Mouse (Mus musculus): ENCODE data around the gene Dpm2. TPM values are rescaled to one million over a fixed set of nuclear protein-coding genes. Genes with fewer than 3 reads are reported as not detected.
A peak's percentile ranks its signal among the peaks of the same experiment; 100 is the strongest.

The Dpm2 gene
- polyA plus RNA-seq, 1 experiment from 2014 or later: 104 TPM

DNA sequence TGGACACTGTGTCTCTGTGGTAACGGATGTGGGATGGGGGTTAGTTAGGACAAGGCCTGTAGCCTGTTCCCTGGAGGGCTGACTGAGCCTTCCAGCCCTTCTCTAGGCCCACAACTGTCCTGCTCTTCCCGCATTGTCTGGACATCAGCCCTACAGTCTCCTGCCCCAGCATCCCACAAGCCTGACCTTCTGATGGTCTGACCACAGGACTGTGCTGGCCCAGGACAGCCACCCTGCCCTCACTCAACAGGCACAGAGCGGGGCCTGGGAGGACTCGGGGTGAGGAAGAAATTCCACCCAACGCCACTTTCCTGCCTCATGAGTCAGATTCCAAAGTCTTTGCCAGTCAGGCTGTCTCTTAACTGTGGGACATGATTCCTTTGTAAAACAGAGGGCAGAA is 27.0 kb downstream of the Dpm2 start:
- no peak for DNase-seq (ENCODE audit: low spot score)
- WGBS: 84% methylated on average over 5 of the region's 5 CpGs
- H3K9me3 ChIP-seq (replicated peaks): no peaks in the 10 kb centered on the region
- H3K36me3 ChIP-seq: peaks cover 42% of the 10 kb centered on the region
- peaks cover 17% of the 10 kb centered on the region for H3K4me1 ChIP-seq
- H3K4me3 ChIP-seq: no peak overlapping the region
- no peaks in the 10 kb centered on the region for H3K27me3 ChIP-seq (ENCODE audit: low read depth, poor library complexity, severe bottlenecking)
- 0 out of 2 replicates have a peak overlapping the region, but pooled peaks have one; percentile 6 for H3K27ac ChIP-seq

DNA sequence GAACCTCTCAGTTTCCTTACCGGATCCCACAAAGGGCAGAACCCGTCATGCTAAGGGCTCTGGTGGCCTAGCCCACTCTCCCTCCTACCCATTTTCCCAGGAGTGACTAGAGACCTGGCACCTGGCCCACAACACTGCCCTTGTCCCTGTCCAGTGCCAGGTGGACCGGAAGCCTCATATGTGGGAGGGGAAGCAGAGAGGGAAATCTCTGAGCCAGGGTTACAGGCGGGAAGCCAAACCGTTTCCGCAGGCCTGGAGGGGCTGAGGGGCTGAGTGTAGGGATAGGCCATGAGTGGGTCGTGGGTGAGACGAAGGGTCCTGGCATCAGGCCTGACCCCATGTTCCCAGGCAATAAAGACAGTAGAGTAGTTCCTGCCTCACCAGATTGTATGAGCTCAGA is 27.8 kb downstream of the Dpm2 start:
- Histone ChIP-seq H3K4me1 (peaks cover 17% of the 10 kb centered on the region), H3K27ac (0 out of 2 replicates have a peak overlapping the region, but pooled peaks have one; percentile 14), H3K27me3 (ENCODE audit: low read depth, poor library complexity, severe bottlenecking) (no peaks in the 10 kb centered on the region), H3K4me3 (no peak overlapping the region), H3K36me3 (peaks cover 42% of the 10 kb centered on the region), H3K9me3 (replicated peaks) (no peaks in the 10 kb centered on the region)
- WGBS: 96% methylated on average over 8 of the region's 8 CpGs
- no peak for DNase-seq (ENCODE audit: low spot score)

DNA sequence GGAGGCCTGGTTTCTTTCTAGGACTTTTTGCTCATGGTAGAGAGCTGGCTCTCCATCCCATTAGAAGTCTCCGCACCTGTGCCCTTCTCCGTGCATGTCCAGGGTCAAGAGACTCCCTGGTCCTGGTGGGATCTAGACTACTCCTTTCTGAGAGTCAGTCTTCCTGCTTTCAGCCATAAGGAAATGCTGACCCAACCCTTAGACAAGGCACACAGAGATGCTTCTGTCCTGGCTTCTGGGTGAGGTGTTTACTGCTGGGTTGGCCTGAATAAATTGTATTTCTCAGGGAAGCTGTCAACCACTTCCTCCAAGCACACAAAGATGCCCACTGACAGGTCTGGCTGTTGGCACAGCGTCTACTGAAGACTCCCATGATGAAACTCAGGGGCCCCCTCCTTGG is 28.8 kb downstream of the Dpm2 start, which contains the start of gene St6galnac6:
Gene St6galnac6, plus strand, starts transcription at position 301 of the 400 bp plus-strand sequence.
- H3K4me3 ChIP-seq: no peak within 1 kb of the TSS
- no peak for DNase-seq (ENCODE audit: low spot score)
- H3K27me3 ChIP-seq (ENCODE audit: low read depth, poor library complexity, severe bottlenecking): no peaks in the 10 kb centered on the region
- H3K4me1 ChIP-seq: peaks cover 17% of the 10 kb centered on the region
- H3K36me3 ChIP-seq: peaks cover 35% of the 10 kb centered on the region
- WGBS: 95% methylated on average over 3 of the region's 3 CpGs
- peak within 1 kb of the TSS; percentile 14; the same call in 1 of the 2 replicates for H3K27ac ChIP-seq
- no peaks in the 10 kb centered on the region for H3K9me3 ChIP-seq (replicated peaks)

DNA sequence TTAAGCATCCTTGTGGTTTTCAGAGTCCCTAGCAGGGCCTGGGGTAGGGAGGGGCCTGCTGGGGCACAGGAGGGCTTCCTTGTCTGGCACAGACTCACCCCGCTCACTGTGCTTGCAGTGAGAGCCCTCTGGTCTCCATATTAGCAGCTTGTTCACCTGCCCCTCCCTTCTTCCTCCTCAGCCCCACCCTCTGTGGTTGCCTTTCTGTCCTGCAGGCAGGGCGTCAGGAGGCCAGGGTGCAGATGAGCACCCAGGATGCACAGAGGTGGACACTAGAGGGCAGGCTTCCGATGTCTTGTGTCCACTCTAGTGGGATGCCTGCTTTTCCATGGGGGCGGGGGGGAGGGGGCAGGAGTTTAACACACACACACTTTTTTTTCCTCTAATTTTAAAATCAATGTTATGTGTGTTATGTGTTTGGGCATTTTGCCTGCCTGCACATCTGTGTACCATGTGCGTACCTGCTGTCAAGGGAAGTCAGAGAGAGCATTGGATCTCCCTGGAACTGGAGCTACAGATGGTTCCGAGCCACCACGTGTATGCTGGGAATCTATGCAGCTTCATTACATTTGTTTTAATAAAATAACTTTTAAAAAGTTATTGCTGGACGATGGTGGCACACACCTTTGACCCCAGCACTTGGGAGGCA is 30.9 kb downstream of the Dpm2 start:
- peaks cover 17% of the 10 kb centered on the region for H3K36me3 ChIP-seq
- 46% methylated on average over 8 of the region's 8 CpGs for WGBS
- peak; percentile 52 for DNase-seq (ENCODE audit: low spot score)
- no peaks in the 10 kb centered on the region for H3K9me3 ChIP-seq (replicated peaks)
- H3K4me3 ChIP-seq: no peak overlapping the region
- H3K27ac ChIP-seq: peak overlapping the region; percentile 87
- peaks cover 19% of the 10 kb centered on the region for H3K4me1 ChIP-seq
- no peaks in the 10 kb centered on the region for H3K27me3 ChIP-seq (ENCODE audit: low read depth, poor library complexity, severe bottlenecking)

DNA sequence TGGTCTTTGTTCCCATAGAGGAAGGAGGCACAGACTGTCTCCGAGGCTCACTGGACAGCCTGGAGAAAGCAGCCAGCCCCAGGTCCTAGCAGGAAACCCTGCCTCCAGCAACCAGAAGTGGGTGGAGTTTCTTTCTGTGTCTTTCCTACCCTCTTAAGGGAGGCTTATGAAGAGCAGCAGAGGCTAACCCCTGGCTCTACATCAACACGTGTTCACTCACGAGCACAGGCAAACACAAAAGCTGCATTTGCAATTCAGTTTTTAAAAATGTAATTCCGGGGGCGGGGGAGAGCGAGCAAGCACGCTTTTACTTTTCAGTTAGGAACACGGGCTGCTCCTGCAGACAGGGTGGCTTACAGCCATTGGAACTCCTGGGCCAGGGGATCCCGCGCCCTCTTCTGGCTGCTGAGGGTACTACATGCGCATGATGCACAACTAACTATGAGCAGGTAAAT is 32.0 kb downstream of the Dpm2 start:
- WGBS: under 1% methylated on average over 11 of the region's 11 CpGs
- Histone ChIP-seq H3K27ac (peak overlapping the region; percentile 87), H3K4me1 (peaks cover 30% of the 10 kb centered on the region), H3K4me3 (peak overlapping the region; percentile 53), H3K27me3 (ENCODE audit: low read depth, poor library complexity, severe bottlenecking) (no peaks in the 10 kb centered on the region), H3K9me3 (replicated peaks) (no peaks in the 10 kb centered on the region), H3K36me3 (peaks cover 6% of the 10 kb centered on the region; the same call in 1 of the 2 replicates)
- DNase-seq (ENCODE audit: low spot score): peak; percentile 97

DNA sequence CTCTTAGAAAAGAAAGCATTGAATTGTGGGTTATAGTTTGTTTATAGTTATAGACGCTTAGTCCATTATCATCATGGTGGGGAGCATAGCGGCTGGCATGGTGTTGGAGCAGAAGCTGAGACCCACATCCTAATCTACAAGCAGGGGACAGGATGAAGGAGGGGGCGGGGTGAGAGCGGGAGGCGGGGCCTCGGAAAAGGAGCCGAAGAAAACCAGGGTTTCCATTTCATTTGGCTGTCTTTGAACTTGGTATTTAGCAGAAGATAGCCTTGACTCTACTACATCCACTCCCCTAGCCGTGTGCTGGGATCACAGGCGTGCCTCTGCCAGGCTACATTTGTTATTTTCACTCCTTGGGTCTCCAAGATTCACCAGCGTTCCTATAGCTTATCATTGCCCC is 34.0 kb downstream of the Dpm2 start:
- Histone ChIP-seq H3K9me3 (replicated peaks) (no peaks in the 10 kb centered on the region), H3K4me3 (no peak overlapping the region), H3K27me3 (ENCODE audit: low read depth, poor library complexity, severe bottlenecking) (no peaks in the 10 kb centered on the region), H3K4me1 (peaks cover 48% of the 10 kb centered on the region), H3K27ac (no peak overlapping the region), H3K36me3 (no peaks in the 10 kb centered on the region)
- no peak for DNase-seq (ENCODE audit: low spot score)
- WGBS: 51% methylated on average over 10 of the region's 10 CpGs

DNA sequence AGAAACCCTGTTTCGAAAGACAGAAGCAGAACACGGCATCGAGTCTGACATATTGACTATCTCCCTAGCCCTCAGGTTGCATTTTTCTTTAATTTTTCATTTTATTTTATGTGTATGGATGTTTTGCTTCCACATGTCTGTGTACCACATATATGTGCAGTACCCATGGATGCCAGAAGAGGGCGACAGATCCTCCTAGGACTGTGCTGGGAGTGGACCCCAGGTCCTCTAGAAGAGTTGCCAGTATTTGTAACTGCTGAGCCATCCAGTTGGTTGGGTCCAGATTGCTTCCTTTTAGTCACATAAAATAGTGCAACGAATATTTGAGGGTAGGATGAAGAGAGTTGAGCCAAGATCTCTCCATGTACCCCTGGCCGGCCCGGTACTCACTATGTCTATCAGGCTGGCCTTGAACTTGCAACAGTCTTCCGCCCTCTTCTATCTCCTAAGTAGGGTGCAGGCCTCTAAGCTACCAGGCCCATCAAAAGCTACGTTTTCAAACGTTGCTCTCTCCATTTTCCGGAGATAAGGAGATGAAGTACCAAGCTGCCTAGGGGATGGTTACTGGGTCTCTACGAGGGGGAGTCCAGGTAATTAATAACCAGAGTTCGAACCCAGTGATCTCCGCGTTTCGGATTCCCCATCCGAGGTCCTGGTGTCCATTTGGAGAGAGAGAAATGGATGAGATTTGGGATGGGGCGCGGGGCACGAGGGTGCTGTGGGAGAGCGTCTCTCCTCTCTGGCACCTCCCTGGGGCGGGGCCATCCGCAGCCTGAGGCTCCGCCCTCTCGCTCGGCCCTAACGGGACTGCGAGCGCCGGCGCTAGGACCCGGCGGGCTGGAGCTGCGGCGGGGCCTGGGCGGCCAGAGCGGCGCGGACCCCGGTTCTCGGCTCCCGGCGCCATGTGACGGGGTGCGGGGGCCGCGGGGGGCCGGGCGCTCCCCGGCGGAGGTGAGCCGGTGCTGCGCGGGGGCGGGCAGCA is 35.8 kb downstream of the Dpm2 start:
- 16% methylated on average over 40 of the region's 55 CpGs for WGBS
- Histone ChIP-seq H3K36me3 (no peaks in the 10 kb centered on the region), H3K9me3 (replicated peaks) (no peaks in the 10 kb centered on the region), H3K27me3 (ENCODE audit: low read depth, poor library complexity, severe bottlenecking) (no peaks in the 10 kb centered on the region), H3K4me1 (peaks cover 57% of the 10 kb centered on the region), H3K27ac (peak overlapping the region; percentile 95), H3K4me3 (peak overlapping the region; percentile 85)
- DNase-seq (ENCODE audit: low spot score): peak; percentile 89

DNA sequence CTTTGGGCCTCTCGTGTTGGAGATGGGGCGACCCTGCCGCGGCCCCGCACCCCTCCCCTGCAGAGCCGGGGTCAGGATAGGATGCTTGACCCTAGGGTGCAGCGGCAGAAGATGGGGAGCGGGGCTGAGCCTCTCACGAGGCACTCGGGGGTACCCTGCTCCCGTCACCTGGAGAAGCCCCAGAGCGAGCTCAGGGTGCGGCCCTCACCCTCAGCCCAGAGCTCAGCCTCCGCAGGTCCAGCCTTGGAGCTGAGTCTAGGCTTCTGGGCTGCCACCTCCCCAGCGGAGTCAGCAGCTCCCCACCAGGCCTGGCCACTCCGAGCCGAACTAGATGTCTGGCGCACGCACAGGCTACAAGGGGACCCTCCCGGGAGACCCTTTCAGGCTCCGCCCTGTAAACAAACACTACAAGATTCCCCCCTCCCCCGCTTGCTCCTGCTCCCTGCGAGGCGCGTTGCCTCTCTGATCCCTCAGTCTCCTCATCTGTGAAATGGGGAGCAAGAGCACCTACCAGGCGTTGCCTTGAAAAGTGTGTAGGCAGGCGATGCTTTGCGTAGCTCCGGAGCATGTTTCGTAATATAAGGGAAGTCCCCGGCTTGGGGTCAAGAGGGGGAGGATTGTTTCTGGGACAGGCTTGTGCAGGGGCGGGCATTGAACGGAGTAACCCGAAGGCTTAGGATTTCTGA is 36.7 kb downstream of the Dpm2 start:
- Histone ChIP-seq H3K36me3 (peaks cover 5% of the 10 kb centered on the region), H3K27ac (peak overlapping the region; percentile 95), H3K27me3 (ENCODE audit: low read depth, poor library complexity, severe bottlenecking) (no peaks in the 10 kb centered on the region), H3K9me3 (replicated peaks) (no peaks in the 10 kb centered on the region), H3K4me1 (peaks cover 50% of the 10 kb centered on the region), H3K4me3 (peak overlapping the region; percentile 85)
- 6% methylated on average over 34 of the region's 34 CpGs for WGBS
- peak; percentile 77 for DNase-seq (ENCODE audit: low spot score)

DNA sequence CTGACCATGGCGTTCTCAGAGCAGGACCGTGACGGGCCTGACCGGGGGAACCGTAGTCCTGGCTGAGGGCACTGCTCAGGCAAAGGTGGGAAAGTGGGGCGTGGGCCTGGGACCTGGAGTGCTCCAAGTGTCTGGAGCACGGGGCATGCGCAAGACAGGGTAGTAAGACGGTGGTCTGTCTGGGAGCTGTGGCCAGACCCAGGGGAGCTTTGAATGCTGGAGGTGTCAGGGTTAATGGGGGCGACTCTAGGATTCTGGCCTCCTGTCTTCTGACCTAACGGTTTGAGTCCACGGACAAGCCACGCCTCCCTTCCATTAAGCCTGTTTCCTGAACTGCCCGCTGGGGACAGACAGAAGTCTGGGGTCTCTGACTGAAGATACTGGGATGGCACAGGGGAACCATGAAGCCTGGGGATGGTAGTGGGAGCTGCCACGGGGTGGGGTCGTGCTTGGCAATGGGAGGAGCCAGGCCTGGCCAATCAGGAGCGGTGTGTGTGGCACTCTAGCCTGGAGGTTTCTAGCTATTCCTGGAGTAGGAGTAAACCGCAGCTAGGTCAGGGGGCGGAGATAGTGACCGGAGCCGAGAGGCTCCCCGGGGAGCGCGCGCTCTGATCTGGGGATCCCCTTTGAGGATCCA is 37.6 kb downstream of the Dpm2 start:
- Histone ChIP-seq H3K4me1 (peaks cover 47% of the 10 kb centered on the region), H3K27ac (peak overlapping the region; percentile 67), H3K9me3 (replicated peaks) (no peaks in the 10 kb centered on the region), H3K36me3 (peaks cover 13% of the 10 kb centered on the region), H3K27me3 (ENCODE audit: low read depth, poor library complexity, severe bottlenecking) (no peaks in the 10 kb centered on the region), H3K4me3 (peak overlapping the region; percentile 85)
- WGBS: 4% methylated on average over 25 of the region's 25 CpGs
- peak; percentile 75 for DNase-seq (ENCODE audit: low spot score)

DNA sequence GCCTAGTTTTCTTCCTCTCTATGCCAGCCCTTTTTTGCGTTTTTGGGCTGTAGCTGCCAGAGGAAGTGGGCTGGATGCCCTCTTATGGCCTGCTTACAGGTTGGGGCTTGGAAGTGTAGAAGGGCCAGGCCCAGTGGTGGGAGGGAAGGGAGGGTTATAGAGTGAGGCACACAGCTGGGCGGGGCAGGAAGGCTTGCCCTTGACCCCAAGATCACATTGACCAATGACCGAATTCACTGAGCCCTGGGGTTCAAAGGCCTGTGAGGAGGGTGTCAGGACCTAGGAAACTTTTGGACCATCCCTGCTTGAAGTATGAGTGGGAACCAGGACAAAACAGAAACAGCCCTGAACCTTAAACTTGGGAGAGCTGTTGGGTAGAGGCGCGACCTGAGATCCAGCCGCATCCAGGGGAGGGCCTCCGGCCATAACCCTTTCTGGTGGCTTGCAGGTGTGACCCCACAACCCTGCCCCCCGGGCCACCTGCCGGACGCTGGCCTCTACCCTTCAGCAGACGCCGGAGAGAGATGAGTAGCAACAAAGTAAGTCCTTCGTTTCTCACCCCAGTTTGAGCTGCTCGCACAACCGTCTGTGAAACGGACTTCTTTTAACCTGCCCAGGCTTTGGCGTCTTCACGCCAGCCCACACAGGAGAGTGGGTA is 38.2 kb downstream of the Dpm2 start:
- WGBS: 33% methylated on average over 18 of the region's 18 CpGs
- Histone ChIP-seq H3K36me3 (peaks cover 16% of the 10 kb centered on the region), H3K27ac (peak overlapping the region; percentile 67), H3K4me3 (peak overlapping the region; percentile 85), H3K27me3 (ENCODE audit: low read depth, poor library complexity, severe bottlenecking) (no peaks in the 10 kb centered on the region), H3K4me1 (peaks cover 47% of the 10 kb centered on the region), H3K9me3 (replicated peaks) (no peaks in the 10 kb centered on the region)
- peak; percentile 47 for DNase-seq (ENCODE audit: low spot score)

DNA sequence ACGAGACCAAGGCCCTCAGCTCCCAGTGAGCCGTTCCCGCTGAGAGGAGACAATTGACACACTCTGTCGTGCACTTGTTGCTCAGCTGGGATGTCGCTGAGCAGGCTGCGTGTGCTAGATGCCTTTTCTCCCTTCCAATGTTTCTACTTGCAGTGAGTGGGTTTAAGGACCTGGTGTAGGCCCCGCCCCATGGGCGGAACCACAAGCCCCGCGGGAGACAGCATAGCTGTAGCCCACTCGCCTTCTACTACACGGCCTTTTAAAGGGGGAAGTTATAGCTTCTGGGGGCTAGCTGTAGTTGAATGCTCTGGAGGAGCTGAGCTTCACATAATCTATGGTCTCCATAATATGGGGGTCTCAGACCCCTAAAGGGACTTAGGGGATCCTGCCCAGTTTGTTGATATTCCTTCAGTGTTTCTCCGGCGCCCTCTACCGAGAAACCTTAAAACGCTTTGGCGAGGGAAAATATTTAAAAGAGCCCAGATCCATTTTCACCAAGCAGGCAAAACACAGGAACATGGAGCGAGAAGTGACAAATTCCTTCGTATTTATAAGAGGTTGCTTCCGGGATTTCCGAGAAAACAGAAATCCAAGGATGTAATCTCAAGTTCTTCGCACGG is 40.1 kb downstream of the Dpm2 start:
- 22% methylated on average over 23 of the region's 23 CpGs for WGBS
- peak overlapping the region; percentile 46 for H3K4me3 ChIP-seq
- no peak for DNase-seq (ENCODE audit: low spot score)
- peaks cover 30% of the 10 kb centered on the region for H3K36me3 ChIP-seq
- H3K4me1 ChIP-seq: peaks cover 47% of the 10 kb centered on the region
- H3K27me3 ChIP-seq (ENCODE audit: low read depth, poor library complexity, severe bottlenecking): no peaks in the 10 kb centered on the region
- peak overlapping the region; percentile 57; the same call in 1 of the 2 replicates for H3K27ac ChIP-seq
- no peaks in the 10 kb centered on the region for H3K9me3 ChIP-seq (replicated peaks)

Data from limb, embryonic 10.5 days (tissue).